Mouse (Mus musculus): ENCODE measurements around the gene Smim26. TPM values are rescaled to one million over a fixed set of nuclear protein-coding genes. Genes with fewer than 3 reads are reported as not detected.
A peak's percentile ranks its signal among the peaks of the same experiment; 100 is the strongest.
"Not testable (repeated sequence)": the region's sequence is repeated elsewhere in the genome, so short reads cannot be mapped to it uniquely, and the experiment has no call there.

The Smim26 gene
- polyA plus RNA-seq, 1 experiment from 2014 or later, result 77.1 TPM

- no peaks in the 10 kb centered on the region for H3K27me3 ChIP-seq (ENCODE audit: control insufficient read depth, insufficient read depth, low read length)
- DNase-seq (ENCODE audit: low spot score) (no peak), ATAC-seq (ENCODE audit: low FRiP score) (no peak)
- H3K36me3 ChIP-seq (replicated peaks; ENCODE audit: control insufficient read depth, insufficient read depth), result peaks cover 63% of the 10 kb centered on the region
- 86% methylated on average over 4 of the region's 4 CpGs for WGBS
- 0 out of 2 replicates have a peak, but pooled peaks cover 2% of the 10 kb centered on the region for H3K4me1 ChIP-seq (replicated peaks; ENCODE audit: control insufficient read depth, insufficient read depth, low read length)
- H3K9me3 ChIP-seq (ENCODE audit: control insufficient read depth, low read length), result no peaks in the 10 kb centered on the region
- no peak overlapping the region for H3K4me2 ChIP-seq (replicated peaks)
- no peak overlapping the region for H3K9ac ChIP-seq
- H3K4me3 ChIP-seq (replicated peaks; ENCODE audit: low read length), result no peak overlapping the region
- H3K27ac ChIP-seq, result no peak overlapping the region
Measured at GRCm38 (mm10) chr2:144588723-144589122, 5.1 kb upstream of the Smim26 start.

GRCm38 (mm10) chr2:144593036-144593435 is 818 bp upstream of the Smim26 start:
- DNase-seq (ENCODE audit: low spot score); H3K9me3 ChIP-seq (ENCODE audit: control insufficient read depth, low read length); H3K27me3 ChIP-seq (ENCODE audit: control insufficient read depth, insufficient read depth, low read length); H3K4me1 ChIP-seq (replicated peaks; ENCODE audit: control insufficient read depth, insufficient read depth, low read length); H3K27ac ChIP-seq; H3K9ac ChIP-seq; H3K4me2 ChIP-seq (replicated peaks); ATAC-seq (ENCODE audit: low FRiP score); H3K4me3 ChIP-seq (replicated peaks; ENCODE audit: low read length): not testable (repeated sequence)
- H3K36me3 ChIP-seq (replicated peaks; ENCODE audit: control insufficient read depth, insufficient read depth), result peaks cover 22% of the 10 kb centered on the region
- 65% methylated on average over 8 of the region's 8 CpGs for WGBS

- Histone ChIP-seq H3K36me3 (replicated peaks; ENCODE audit: control insufficient read depth, insufficient read depth) (no peaks in the 10 kb centered on the region), H3K9ac (no peak overlapping the region), H3K27me3 (ENCODE audit: control insufficient read depth, insufficient read depth, low read length) (no peaks in the 10 kb centered on the region), H3K4me2 (replicated peaks) (no peak overlapping the region), H3K4me1 (replicated peaks; ENCODE audit: control insufficient read depth, insufficient read depth, low read length) (0 out of 2 replicates have a peak, but pooled peaks cover 6% of the 10 kb centered on the region), H3K9me3 (ENCODE audit: control insufficient read depth, low read length) (no peaks in the 10 kb centered on the region), H3K27ac (no peak overlapping the region), H3K4me3 (replicated peaks; ENCODE audit: low read length) (no peak overlapping the region)
- no peak for DNase-seq (ENCODE audit: low spot score)
- no peak for ATAC-seq (ENCODE audit: low FRiP score)
- 77% methylated on average over 2 of the region's 2 CpGs for WGBS
Measured at GRCm38 (mm10) chr2:144598006-144598405, 4.2 kb downstream of the Smim26 start.

- ATAC-seq (ENCODE audit: low FRiP score) (peak; percentile 91), DNase-seq (ENCODE audit: low spot score) (peak; percentile 83)
- Histone ChIP-seq H3K27me3 (ENCODE audit: control insufficient read depth, insufficient read depth, low read length) (no peaks in the 10 kb centered on the region), H3K9me3 (ENCODE audit: control insufficient read depth, low read length) (no peaks in the 10 kb centered on the region), H3K36me3 (replicated peaks; ENCODE audit: control insufficient read depth, insufficient read depth) (no peaks in the 10 kb centered on the region), H3K9ac (peak within 1 kb of the TSS; percentile 92), H3K27ac (peak within 1 kb of the TSS; percentile 82), H3K4me1 (replicated peaks; ENCODE audit: control insufficient read depth, insufficient read depth, low read length) (0 out of 2 replicates have a peak, but pooled peaks cover 3% of the 10 kb centered on the region), H3K4me3 (replicated peaks; ENCODE audit: low read length) (peak within 1 kb of the TSS; percentile 66), H3K4me2 (replicated peaks) (peak within 1 kb of the TSS; percentile 57)
- 2% methylated on average over 50 of the region's 50 CpGs for WGBS
Measured at GRCm38 (mm10) chr2:144599831-144600687, 6.2 kb downstream of the Smim26 start, which contains the start of gene Dtd1. Gene Dtd1 (plus strand): TSS chr2:144599897.

- 0 out of 2 replicates have a peak, but pooled peaks cover 2% of the 10 kb centered on the region for H3K36me3 ChIP-seq (replicated peaks; ENCODE audit: control insufficient read depth, insufficient read depth)
- 0 out of 2 replicates have a peak, but pooled peaks cover 3% of the 10 kb centered on the region for H3K4me1 ChIP-seq (replicated peaks; ENCODE audit: control insufficient read depth, insufficient read depth, low read length)
- WGBS, result 90% methylated on average over 1 of the region's 1 CpGs
- no peak overlapping the region for H3K4me2 ChIP-seq (replicated peaks)
- H3K9ac ChIP-seq, result no peak overlapping the region
- no peaks in the 10 kb centered on the region for H3K9me3 ChIP-seq (ENCODE audit: control insufficient read depth, low read length)
- no peaks in the 10 kb centered on the region for H3K27me3 ChIP-seq (ENCODE audit: control insufficient read depth, insufficient read depth, low read length)
- no peak overlapping the region for H3K27ac ChIP-seq
- no peak overlapping the region for H3K4me3 ChIP-seq (replicated peaks; ENCODE audit: low read length)
- DNase-seq (ENCODE audit: low spot score) (no peak), ATAC-seq (ENCODE audit: low FRiP score) (no peak)
Measured at GRCm38 (mm10) chr2:144601576-144601975, 7.7 kb downstream of the Smim26 start.

DNA sequence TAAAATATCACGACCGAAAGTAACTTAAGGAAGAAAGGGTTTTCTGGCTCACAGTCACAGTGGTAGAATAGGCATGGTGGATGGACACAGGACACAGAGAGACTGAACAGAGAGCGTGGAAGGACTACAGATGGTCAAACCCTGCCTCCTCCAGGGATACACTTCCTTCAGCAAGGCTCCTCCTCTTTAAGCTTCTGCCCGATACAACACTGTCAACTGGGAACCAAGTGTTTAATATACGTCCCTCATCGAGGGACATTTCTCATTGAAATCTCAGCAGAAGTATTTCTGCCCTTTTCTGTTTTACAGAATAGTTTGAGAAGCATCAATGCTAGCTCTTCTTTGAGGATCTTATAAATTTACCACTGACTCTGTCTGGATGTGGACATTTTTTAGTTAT is 20.1 kb downstream of the Smim26 start:
- Histone ChIP-seq H3K27me3 (ENCODE audit: control insufficient read depth, insufficient read depth, low read length) (no peaks in the 10 kb centered on the region), H3K9me3 (ENCODE audit: control insufficient read depth, low read length) (peaks cover 12% of the 10 kb centered on the region; the same call in 1 of the 2 replicates), H3K4me3 (replicated peaks; ENCODE audit: low read length) (no peak overlapping the region), H3K9ac (no peak overlapping the region), H3K36me3 (replicated peaks; ENCODE audit: control insufficient read depth, insufficient read depth) (no peaks in the 10 kb centered on the region), H3K4me1 (replicated peaks; ENCODE audit: control insufficient read depth, insufficient read depth, low read length) (no peaks in the 10 kb centered on the region), H3K27ac (no peak overlapping the region), H3K4me2 (replicated peaks) (no peak overlapping the region)
- ATAC-seq (ENCODE audit: low FRiP score) (no peak), DNase-seq (ENCODE audit: low spot score) (no peak)
- 94% methylated on average over 6 of the region's 6 CpGs for WGBS

- WGBS, result 93% methylated on average over 16 of the region's 16 CpGs
- ATAC-seq (ENCODE audit: low FRiP score), result no peak
- H3K4me3 ChIP-seq (replicated peaks; ENCODE audit: low read length), result no peak overlapping the region
- H3K36me3 ChIP-seq (replicated peaks; ENCODE audit: control insufficient read depth, insufficient read depth), result no peaks in the 10 kb centered on the region
- no peak overlapping the region for H3K4me2 ChIP-seq (replicated peaks)
- no peak overlapping the region for H3K27ac ChIP-seq
- H3K9ac ChIP-seq, result no peak overlapping the region
- H3K27me3 ChIP-seq (ENCODE audit: control insufficient read depth, insufficient read depth, low read length), result no peaks in the 10 kb centered on the region
- no peak for DNase-seq (ENCODE audit: low spot score)
- no peaks in the 10 kb centered on the region for H3K4me1 ChIP-seq (replicated peaks; ENCODE audit: control insufficient read depth, insufficient read depth, low read length)
- H3K9me3 ChIP-seq (ENCODE audit: control insufficient read depth, low read length), result 0 out of 2 replicates have a peak, but pooled peaks cover 4% of the 10 kb centered on the region
Measured at GRCm38 (mm10) chr2:144617074-144617874, 23.4 kb downstream of the Smim26 start.

DNA sequence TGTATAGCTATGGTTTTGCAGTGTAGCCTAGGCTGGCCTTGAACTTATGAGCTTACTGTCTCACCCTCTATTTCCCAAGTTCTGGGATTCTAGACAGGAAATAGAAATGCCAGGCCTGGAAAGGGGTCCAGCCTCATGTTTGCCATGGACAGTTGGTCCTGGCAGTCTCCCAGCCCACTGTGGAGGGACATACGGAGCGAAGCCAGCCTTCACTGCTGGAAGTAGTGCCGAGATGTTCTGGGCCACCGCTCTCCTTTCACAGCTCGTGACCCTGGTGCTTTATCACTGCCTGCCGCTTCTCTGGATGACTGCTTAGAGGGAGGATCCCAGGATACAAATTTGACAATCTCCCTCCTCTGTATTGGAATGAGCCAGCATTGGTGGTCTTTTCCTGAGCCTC is 27.6 kb downstream of the Smim26 start:
- H3K4me2 ChIP-seq (replicated peaks), result no peak overlapping the region
- H3K4me1 ChIP-seq (replicated peaks; ENCODE audit: control insufficient read depth, insufficient read depth, low read length), result no peaks in the 10 kb centered on the region
- H3K9me3 ChIP-seq (ENCODE audit: control insufficient read depth, low read length), result no peaks in the 10 kb centered on the region
- H3K27me3 ChIP-seq (ENCODE audit: control insufficient read depth, insufficient read depth, low read length), result no peaks in the 10 kb centered on the region
- ATAC-seq (ENCODE audit: low FRiP score) (no peak), DNase-seq (ENCODE audit: low spot score) (no peak)
- H3K36me3 ChIP-seq (replicated peaks; ENCODE audit: control insufficient read depth, insufficient read depth), result 0 out of 2 replicates have a peak, but pooled peaks cover 3% of the 10 kb centered on the region
- no peak overlapping the region for H3K27ac ChIP-seq
- H3K9ac ChIP-seq, result no peak overlapping the region
- 32% methylated on average over 6 of the region's 6 CpGs for WGBS
- no peak overlapping the region for H3K4me3 ChIP-seq (replicated peaks; ENCODE audit: low read length)

GRCm38 (mm10) chr2:144633551-144633950 is 39.7 kb downstream of the Smim26 start:
- H3K27me3 ChIP-seq (ENCODE audit: control insufficient read depth, insufficient read depth, low read length), result no peaks in the 10 kb centered on the region
- 85% methylated on average over 2 of the region's 2 CpGs for WGBS
- DNase-seq (ENCODE audit: low spot score) (no peak), ATAC-seq (ENCODE audit: low FRiP score) (0 out of 2 replicates have a peak, but pooled peaks have one; percentile 12)
- no peak overlapping the region for H3K27ac ChIP-seq
- 0 out of 2 replicates have a peak, but pooled peaks cover 4% of the 10 kb centered on the region for H3K36me3 ChIP-seq (replicated peaks; ENCODE audit: control insufficient read depth, insufficient read depth)
- no peaks in the 10 kb centered on the region for H3K9me3 ChIP-seq (ENCODE audit: control insufficient read depth, low read length)
- H3K9ac ChIP-seq, result no peak overlapping the region
- no peak overlapping the region for H3K4me3 ChIP-seq (replicated peaks; ENCODE audit: low read length)
- 0 out of 2 replicates have a peak, but pooled peaks cover 5% of the 10 kb centered on the region for H3K4me1 ChIP-seq (replicated peaks; ENCODE audit: control insufficient read depth, insufficient read depth, low read length)
- H3K4me2 ChIP-seq (replicated peaks), result no peak overlapping the region
